Mouse (Mus musculus): Measurements from ENCODE around the gene Btbd35f7.
"Not testable (repeated sequence)": the region's sequence is repeated elsewhere in the genome, so short reads cannot be mapped to it uniquely, and the experiment has no call there.

The Btbd35f7 gene

GRCm38 (mm10) chrX:5668767-5669166 is at the start of gene Btbd35f7:
TSS of gene Btbd35f7 (plus strand) at chrX:5669067.
- not testable (repeated sequence) for DNase-seq (ENCODE audit: low read depth, low spot score)

Data from skeletal muscle tissue, adult 2 months (tissue).